Mouse (Mus musculus): ENCODE results near the gene Syt15. TPM values are rescaled to one million over a fixed set of nuclear protein-coding genes. Genes with fewer than 3 reads are reported as not detected.
"Not testable (repeated sequence)": the region's sequence is repeated elsewhere in the genome, so short reads cannot be mapped to it uniquely, and the experiment has no call there.

Gene Syt15
- polyA plus RNA-seq, 1 experiment from 2014 or later: 0.03 TPM

GRCm38 (mm10) chr14:34227981-34228380, 8.6 kb downstream of the Syt15 start:
- TF ChIP-seq CTCF (IDR thresholded peaks at IDR 0.05): no peak
- ATAC-seq: no peak
- H3K27me3 ChIP-seq: no peaks in the 10 kb centered on the region
- ChIA-PET CTCF (no interaction called here), POLR2A (no interaction called here)
- no peak for DNase-seq (ENCODE audit: low read depth, low spot score)
- in situ Hi-C loops (cut with MboI; ENCODE audit: low pct_unique_long_range_greater_than_20kb): no loop called here

- POLR2A ChIA-PET: no interaction called here
- ATAC-seq (no peak), DNase-seq (ENCODE audit: low read depth, low spot score) (no peak)
- H3K27me3 ChIP-seq: no peaks in the 10 kb centered on the region
- no peak for TF ChIP-seq CTCF (IDR thresholded peaks at IDR 0.05)
- in situ Hi-C loops (cut with MboI; ENCODE audit: low pct_unique_long_range_greater_than_20kb): no loop called here
- CTCF ChIA-PET: interaction anchor here (0.8 to 1.2 kb wide), 2 partner anchors 9 to 13 kb away, joined by 3 read pairs; no protein-coding TSS in a partner anchor
Observed at GRCm38 (mm10) chr14:34228830-34229506, 9.6 kb downstream of the Syt15 start.

GRCm38 (mm10) chr14:34232340-34232739, 12.9 kb downstream of the Syt15 start:
- no peaks in the 10 kb centered on the region for H3K27me3 ChIP-seq
- ATAC-seq (no peak), DNase-seq (ENCODE audit: low read depth, low spot score) (no peak)
- in situ Hi-C loops (cut with MboI; ENCODE audit: low pct_unique_long_range_greater_than_20kb): no loop called here
- TF ChIP-seq CTCF (IDR thresholded peaks at IDR 0.05): no peak
- POLR2A ChIA-PET: no interaction called here
- CTCF ChIA-PET: no interaction called here

- H3K27me3 ChIP-seq: no peaks in the 10 kb centered on the region
- no peak for TF ChIP-seq CTCF (IDR thresholded peaks at IDR 0.05)
- in situ Hi-C loops (cut with MboI; ENCODE audit: low pct_unique_long_range_greater_than_20kb): no loop called here
- ChIA-PET POLR2A (no interaction called here), CTCF (no interaction called here)
- ATAC-seq (no peak), DNase-seq (ENCODE audit: low read depth, low spot score) (no peak)
Observed at GRCm38 (mm10) chr14:34232866-34233680, 13.7 kb downstream of the Syt15 start.

DNA sequence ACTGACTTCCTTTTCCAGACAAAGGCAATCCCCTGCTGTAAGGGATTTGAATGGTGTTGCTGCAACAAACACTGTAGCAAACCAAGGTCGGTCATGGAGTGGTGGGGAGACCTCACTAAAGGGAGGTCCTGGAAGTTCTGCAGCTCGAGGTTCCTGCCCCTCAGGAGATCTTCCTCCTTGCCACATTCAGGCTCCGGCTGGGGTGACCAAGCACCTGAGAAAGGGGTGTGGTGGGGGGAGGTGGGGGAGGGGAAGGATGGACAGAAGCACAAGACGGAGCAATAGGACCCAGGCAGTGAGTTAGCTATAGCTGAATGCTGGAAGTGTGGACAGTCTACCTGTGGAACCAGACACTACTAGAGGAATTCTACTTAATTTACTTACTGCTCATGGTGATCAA, 14.5 kb downstream of the Syt15 start:
- DNase-seq (ENCODE audit: low read depth, low spot score) (no peak), ATAC-seq (no peak)
- no peak for TF ChIP-seq CTCF (IDR thresholded peaks at IDR 0.05)
- no peaks in the 10 kb centered on the region for H3K27me3 ChIP-seq
- in situ Hi-C loops (cut with MboI; ENCODE audit: low pct_unique_long_range_greater_than_20kb): no loop called here
- POLR2A ChIA-PET: no interaction called here
- CTCF ChIA-PET: no interaction called here

DNA sequence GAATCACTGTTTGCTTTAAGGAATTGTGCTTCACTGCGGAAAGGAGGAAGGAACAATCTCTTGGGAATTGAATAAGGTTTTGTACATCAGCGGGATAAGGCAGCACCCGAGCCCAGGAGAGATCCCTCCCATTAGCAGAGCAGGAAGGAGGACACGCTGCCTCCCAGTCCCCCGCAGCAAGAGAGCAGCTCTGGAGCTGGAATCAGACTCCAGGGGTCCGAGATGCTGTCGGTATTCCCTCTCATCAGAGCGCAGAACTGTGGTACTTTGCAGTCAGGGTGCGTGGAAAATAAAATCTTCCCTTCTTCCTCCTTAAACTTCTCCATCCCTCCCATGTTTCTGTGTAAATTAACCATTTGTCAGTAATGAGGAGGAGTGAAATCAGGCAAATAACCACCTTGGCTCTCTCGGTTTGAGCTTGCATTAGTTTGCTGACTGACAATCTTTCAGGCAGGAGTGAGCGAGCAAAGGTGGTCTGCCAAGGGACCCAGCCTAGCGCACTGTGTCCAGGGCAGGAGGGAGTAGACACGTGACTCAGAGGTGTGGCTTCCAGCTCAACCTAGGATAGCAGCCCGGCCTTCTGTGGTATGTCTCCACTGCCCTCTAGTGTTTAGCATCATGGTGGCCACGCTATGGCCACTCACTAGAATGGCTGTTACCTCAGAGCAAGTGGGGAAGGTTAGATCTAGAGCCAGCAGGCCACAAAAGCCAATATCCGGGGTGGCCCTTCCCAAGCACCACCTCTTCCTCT, 15.4 kb downstream of the Syt15 start:
- no peaks in the 10 kb centered on the region for H3K27me3 ChIP-seq
- no peak for DNase-seq (ENCODE audit: low read depth, low spot score)
- in situ Hi-C loops (cut with MboI; ENCODE audit: low pct_unique_long_range_greater_than_20kb): no loop called here
- ChIA-PET POLR2A (no interaction called here), CTCF (interaction anchor here (1.3 to 1.6 kb wide), 3 partner anchors 11 to 130 kb away, joined by 4 to 5 read pairs (median 5); no protein-coding TSS in a partner anchor)
- peak; percentile 57 for ATAC-seq
- TF ChIP-seq CTCF (IDR thresholded peaks at IDR 0.05): no peak

GRCm38 (mm10) chr14:34240263-34240662, 20.9 kb downstream of the Syt15 start:
- POLR2A ChIA-PET: no interaction called here
- CTCF ChIA-PET: no interaction called here
- no peak for ATAC-seq
- no peak for DNase-seq (ENCODE audit: low read depth, low spot score)
- in situ Hi-C loops (cut with MboI; ENCODE audit: low pct_unique_long_range_greater_than_20kb): no loop called here
- no peaks in the 10 kb centered on the region for H3K27me3 ChIP-seq
- no peak for TF ChIP-seq CTCF (IDR thresholded peaks at IDR 0.05)

GRCm38 (mm10) chr14:34240676-34241075, 21.3 kb downstream of the Syt15 start:
- CTCF ChIA-PET: no interaction called here
- in situ Hi-C loops (cut with MboI; ENCODE audit: low pct_unique_long_range_greater_than_20kb): no loop called here
- no peaks in the 10 kb centered on the region for H3K27me3 ChIP-seq
- DNase-seq (ENCODE audit: low read depth, low spot score) (no peak), ATAC-seq (no peak)
- POLR2A ChIA-PET: no interaction called here
- no peak for TF ChIP-seq CTCF (IDR thresholded peaks at IDR 0.05)

GRCm38 (mm10) chr14:34252470-34253145, 33.2 kb downstream of the Syt15 start:
- H3K27me3 ChIP-seq: no peaks in the 10 kb centered on the region
- POLR2A ChIA-PET: no interaction called here
- CTCF ChIA-PET: no interaction called here
- no peak for TF ChIP-seq CTCF (IDR thresholded peaks at IDR 0.05)
- ATAC-seq (no peak), DNase-seq (ENCODE audit: low read depth, low spot score) (no peak)
- in situ Hi-C loops (cut with MboI; ENCODE audit: low pct_unique_long_range_greater_than_20kb): loop anchor here (25.0 kb wide), 1 partner anchor 310 kb away; no protein-coding TSS in a partner anchor

DNA sequence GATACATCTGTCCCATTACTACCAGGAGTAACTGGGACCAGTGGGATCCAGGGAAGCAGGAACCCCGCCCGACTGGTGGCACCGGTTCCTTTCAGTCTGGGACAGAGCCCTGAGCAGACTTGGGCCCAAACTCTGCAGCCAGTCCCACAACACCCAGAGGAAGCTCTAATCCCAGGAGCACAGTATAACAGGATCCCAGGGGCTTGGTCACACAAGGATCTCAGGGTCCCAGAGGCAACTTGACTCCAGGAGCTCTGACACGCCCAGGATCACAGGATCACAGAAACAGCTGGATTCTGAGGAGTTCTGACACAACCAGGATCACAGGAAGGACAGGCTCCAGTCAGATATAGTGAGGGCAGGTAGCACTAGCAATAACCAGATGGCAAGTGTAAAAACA, 33.9 kb downstream of the Syt15 start:
- DNase-seq (ENCODE audit: low read depth, low spot score): no peak
- H3K27me3 ChIP-seq: no peaks in the 10 kb centered on the region
- no peak for TF ChIP-seq CTCF (IDR thresholded peaks at IDR 0.05)
- no peak for ATAC-seq
- ChIA-PET CTCF (no interaction called here), POLR2A (no interaction called here)
- in situ Hi-C loops (cut with MboI; ENCODE audit: low pct_unique_long_range_greater_than_20kb): loop anchor here (25.0 kb wide), 1 partner anchor 309 kb away; no protein-coding TSS in a partner anchor

GRCm38 (mm10) chr14:34258525-34258924, 39.1 kb downstream of the Syt15 start:
- CTCF ChIA-PET; H3K27me3 ChIP-seq; ATAC-seq; DNase-seq (ENCODE audit: low read depth, low spot score); POLR2A ChIA-PET: not testable (repeated sequence)
- in situ Hi-C loops (cut with MboI; ENCODE audit: low pct_unique_long_range_greater_than_20kb): loop anchor here (25.0 kb wide), 1 partner anchor 304 kb away; no protein-coding TSS in a partner anchor

Data from Patski (cell line).